Mouse (Mus musculus) hindbrain, postnatal 0 days (tissue): ENCODE measurements around the gene Cyb5r1. TPM values are rescaled to one million over a fixed set of nuclear protein-coding genes. Genes with fewer than 3 reads are reported as not detected.
"Not testable (repeated sequence)": the region's sequence is repeated elsewhere in the genome, so short reads cannot be mapped to it uniquely, and the experiment has no call there.

Source experiments
- ATAC-seq: fragments of 200-750 bp; cut with Nextera tagmentation; 2 replicates; pipeline ENCODE4 v1.8.0; 2017; ENCODE audit warnings: mild to moderate bottlenecking, moderate TSS enrichment, moderate library complexity
- DNase-seq: peaks from one replicate; pipeline ENCODE4 v3.0.0-alpha.2; 2015; ENCODE audit warnings: low spot score
- H3K27ac ChIP-seq: fragments of 300-500 bp; sonication (generic); 2 replicates; pipeline ENCODE4 v1.5.1; 2014; ENCODE audit warnings: mild to moderate bottlenecking
- H3K27me3 ChIP-seq: fragments of 300-500 bp; sonication (generic); 2 replicates; pipeline ENCODE4 v1.6.1; 2014; ENCODE audit warnings: low read length, mixed read lengths; ENCODE audit not compliant: insufficient read depth
- H3K36me3 ChIP-seq: fragments of 300-500 bp; sonication (generic); 2 replicates; pipeline ENCODE4 v1.6.1; 2014; ENCODE audit warnings: low read length, mixed read lengths; ENCODE audit not compliant: insufficient read depth
- H3K4me1 ChIP-seq: fragments of 300-500 bp; sonication (generic); 2 replicates; pipeline ENCODE4 v1.6.1; 2014; ENCODE audit warnings: antibody characterized with exemption, low read length, mixed read lengths; ENCODE audit not compliant: insufficient read depth
- H3K4me2 ChIP-seq: fragments of 300-500 bp; sonication (generic); 2 replicates; pipeline ENCODE4 v1.6.1; 2014; ENCODE audit warnings: low read depth, mild to moderate bottlenecking, low read length, moderate library complexity, mixed read lengths
- H3K4me3 ChIP-seq: fragments of 300-500 bp; sonication (generic); 2 replicates; pipeline ENCODE4 v1.5.1; 2014; ENCODE audit warnings: low read length
- H3K9ac ChIP-seq: fragments of 300-500 bp; sonication (generic); replicated peaks from 2 replicates; pipeline ENCODE4 v1.6.1; 2014; ENCODE audit warnings: mild to moderate bottlenecking, low read length, moderate library complexity, mixed read lengths
- H3K9me3 ChIP-seq: fragments of 300-500 bp; sonication (generic); 2 replicates; pipeline ENCODE4 v1.6.1; 2016; ENCODE audit warnings: low read length, mixed read lengths
- CTCF ChIP-seq: IDR thresholded peaks from 2 replicates; pipeline ENCODE4 v1.5.1; 2016; ENCODE audit warnings: antibody characterized with exemption, control low read depth, low read depth
- WGBS: fragments of 180-500 bp; shearing (Covaris S2); extraction: QIAGEN DNeasy Blood & Tissue Kit; methylation state at CpG from one replicate; pipeline ENCODE4 v1.1.7; 2014; 5-methylcytosine and 5-hydroxymethylcytosine counted together
- polyA plus RNA-seq: library from polyadenylated mRNA; unstranded; fragments of >200 nt; fragmentation: Nextera tagmentation; extraction: Ambion mirVana; gene quantifications from 2 replicates; pipeline ENCODE4 v1.2.1, GENCODE M21; 2015
- total RNA-seq: library from RNA; depleted of rRNA; stranded (reverse); fragments of >200 nt; gene quantifications from 2 replicates; pipeline ENCODE4 v1.2.3, GENCODE M21; 2014

The Cyb5r1 gene
- total and polyA plus RNA-seq, 2 experiments from 2014 or later, result 10.8 to 11.2 TPM

GRCm38 (mm10) chr1:134423911-134424310, 18.6 kb downstream of the Cyb5r1 start:
- peaks cover 53% of the 10 kb centered on the region for H3K36me3 ChIP-seq

GRCm38 (mm10) chr1:134426289-134426688, 20.9 kb downstream of the Cyb5r1 start:
- no peak overlapping the region for H3K4me2 ChIP-seq
- TF ChIP-seq CTCF, result no peak
- DNase-seq (no peak), ATAC-seq (no peak)
- H3K27ac ChIP-seq, result no peak overlapping the region
- no peak overlapping the region for H3K9ac ChIP-seq
- no peaks in the 10 kb centered on the region for H3K9me3 ChIP-seq
- H3K4me1 ChIP-seq, result no peaks in the 10 kb centered on the region
- peaks cover 71% of the 10 kb centered on the region for H3K36me3 ChIP-seq
- WGBS, result 83% methylated on average over 5 of the region's 5 CpGs
- no peaks in the 10 kb centered on the region for H3K27me3 ChIP-seq
- H3K4me3 ChIP-seq, result no peak overlapping the region

More at GRCm38 (mm10) chr1:134423911-134424310, 18.6 kb downstream of the Cyb5r1 start:
- no peak for TF ChIP-seq CTCF
- Histone ChIP-seq H3K9ac (no peak overlapping the region), H3K4me2 (no peak overlapping the region), H3K9me3 (no peaks in the 10 kb centered on the region), H3K27me3 (no peaks in the 10 kb centered on the region), H3K4me1 (no peaks in the 10 kb centered on the region), H3K27ac (no peak overlapping the region), H3K4me3 (no peak overlapping the region)
- no peak for ATAC-seq
- 81% methylated on average over 10 of the region's 10 CpGs for WGBS
- no peak for DNase-seq

GRCm38 (mm10) chr1:134433002-134433401, 27.6 kb downstream of the Cyb5r1 start:
- Histone ChIP-seq H3K27me3 (no peaks in the 10 kb centered on the region), H3K36me3 (peaks cover 36% of the 10 kb centered on the region), H3K27ac (no peak overlapping the region), H3K4me1 (no peaks in the 10 kb centered on the region), H3K4me3 (no peak overlapping the region), H3K4me2 (no peak overlapping the region), H3K9me3 (no peaks in the 10 kb centered on the region), H3K9ac (no peak overlapping the region)
- 87% methylated on average over 10 of the region's 10 CpGs for WGBS
- no peak for ATAC-seq
- DNase-seq, result no peak
- no peak for TF ChIP-seq CTCF

DNA sequence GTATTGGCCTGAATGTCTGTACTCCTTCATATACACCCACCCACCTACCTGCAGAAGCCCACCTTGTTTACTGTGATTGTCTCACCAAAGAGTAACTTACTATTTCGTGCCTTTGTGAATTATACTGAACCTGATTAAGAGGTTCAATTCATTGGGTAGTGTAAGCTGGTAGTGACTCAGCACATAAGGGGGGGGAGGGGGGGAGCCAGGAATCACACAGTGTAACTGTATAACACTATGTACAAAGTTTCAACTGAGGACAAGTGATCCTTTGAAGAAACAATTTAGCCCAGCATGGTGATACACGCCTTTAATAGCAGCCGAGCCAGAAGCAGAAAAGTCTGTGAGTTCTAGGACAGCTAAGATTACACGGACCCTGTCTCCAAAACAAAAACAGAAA, 28.1 kb downstream of the Cyb5r1 start:
- Histone ChIP-seq H3K4me1 (no peaks in the 10 kb centered on the region), H3K4me3 (no peak overlapping the region), H3K27ac (no peak overlapping the region), H3K9me3 (no peaks in the 10 kb centered on the region), H3K9ac (no peak overlapping the region), H3K27me3 (no peaks in the 10 kb centered on the region), H3K36me3 (peaks cover 31% of the 10 kb centered on the region; the same call in 1 of the 2 replicates), H3K4me2 (no peak overlapping the region)
- DNase-seq (no peak), ATAC-seq (no peak)
- no peak for TF ChIP-seq CTCF
- 93% methylated on average over 4 of the region's 4 CpGs for WGBS

DNA sequence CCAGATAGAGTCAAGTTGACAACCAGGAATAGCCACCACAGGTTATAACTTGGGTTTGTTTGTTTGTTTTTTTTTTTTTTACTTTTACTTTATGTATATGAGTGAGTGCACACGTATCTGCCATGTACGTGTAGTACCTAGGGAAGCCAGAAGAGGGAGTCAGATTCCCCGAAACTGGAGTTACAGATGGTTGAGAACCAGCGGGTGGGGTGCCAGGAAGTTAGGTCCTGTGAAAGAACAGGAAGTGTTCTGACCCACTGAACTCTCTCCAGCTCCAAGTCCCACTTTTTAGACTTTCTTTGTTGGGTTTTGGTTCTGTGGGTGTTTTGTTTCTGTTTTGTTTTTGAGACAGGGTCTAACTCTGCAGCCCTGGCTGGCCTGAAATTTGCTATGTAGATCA, 30.1 kb downstream of the Cyb5r1 start:
- H3K36me3 ChIP-seq, result peaks cover 16% of the 10 kb centered on the region; the same call in 1 of the 2 replicates
- no peak for ATAC-seq
- H3K4me2 ChIP-seq, result no peak overlapping the region
- TF ChIP-seq CTCF, result peak; percentile 49
- DNase-seq, result peak; percentile 29
- WGBS, result 28% methylated on average over 4 of the region's 4 CpGs
- H3K4me1 ChIP-seq, result no peaks in the 10 kb centered on the region
- H3K4me3 ChIP-seq, result no peak overlapping the region
- no peaks in the 10 kb centered on the region for H3K9me3 ChIP-seq
- no peak overlapping the region for H3K9ac ChIP-seq
- no peaks in the 10 kb centered on the region for H3K27me3 ChIP-seq
- H3K27ac ChIP-seq, result no peak overlapping the region

- no peak overlapping the region for H3K4me2 ChIP-seq
- no peak for ATAC-seq
These were observed 35.1 kb downstream of the Cyb5r1 start for GRCm38 (mm10) chr1:134440437-134440836.

DNA sequence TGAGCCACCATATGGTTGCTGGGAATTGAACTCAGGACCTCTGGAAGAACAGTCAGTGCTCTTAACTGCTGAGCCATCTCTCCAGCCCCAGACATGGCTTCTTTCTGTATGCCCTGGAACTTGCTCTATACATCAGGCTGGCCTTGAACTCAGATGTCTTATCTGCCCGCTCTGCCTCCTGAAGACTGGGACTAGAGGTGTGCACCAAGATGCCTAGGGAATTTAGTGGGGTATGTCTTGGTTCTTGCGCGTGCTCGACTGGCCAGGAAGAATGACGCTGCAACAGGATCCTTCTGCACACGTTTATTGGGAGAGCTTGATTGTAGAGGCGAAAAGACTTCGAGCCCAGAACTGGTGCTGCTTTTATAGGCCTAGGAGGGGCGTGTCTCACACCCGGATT, 36.4 kb downstream of the Cyb5r1 start:
- not testable (repeated sequence) for ATAC-seq, H3K4me2 ChIP-seq, H3K9ac ChIP-seq, H3K36me3 ChIP-seq, H3K4me1 ChIP-seq, H3K27me3 ChIP-seq, H3K27ac ChIP-seq, H3K4me3 ChIP-seq, DNase-seq, H3K9me3 ChIP-seq
- 91% methylated on average over 6 of the region's 10 CpGs for WGBS

More at GRCm38 (mm10) chr1:134440437-134440836, 35.1 kb downstream of the Cyb5r1 start:
- no peaks in the 10 kb centered on the region for H3K36me3 ChIP-seq
- H3K27ac ChIP-seq, result no peak overlapping the region
- H3K27me3 ChIP-seq, result no peaks in the 10 kb centered on the region
- no peak overlapping the region for H3K4me3 ChIP-seq
- H3K9ac ChIP-seq, result no peak overlapping the region
- no peaks in the 10 kb centered on the region for H3K9me3 ChIP-seq
- DNase-seq, result no peak
- 94% methylated on average over 6 of the region's 6 CpGs for WGBS
- H3K4me1 ChIP-seq, result no peaks in the 10 kb centered on the region
- TF ChIP-seq CTCF, result no peak
